Mouse (Mus musculus) C2C12 (cell line): ENCODE results near the gene Nprl2.

Experiments
- CTCF ChIP-seq: IDR thresholded peaks from one replicate; pipeline ENCODE4 v1.5.1; 2011; ENCODE audit not compliant: control insufficient read depth, insufficient read depth, insufficient read length
- MAX ChIP-seq: IDR thresholded peaks from one replicate; pipeline ENCODE4 v1.6.1; 2011; ENCODE audit warnings: mild to moderate bottlenecking, control low read depth

DNA sequence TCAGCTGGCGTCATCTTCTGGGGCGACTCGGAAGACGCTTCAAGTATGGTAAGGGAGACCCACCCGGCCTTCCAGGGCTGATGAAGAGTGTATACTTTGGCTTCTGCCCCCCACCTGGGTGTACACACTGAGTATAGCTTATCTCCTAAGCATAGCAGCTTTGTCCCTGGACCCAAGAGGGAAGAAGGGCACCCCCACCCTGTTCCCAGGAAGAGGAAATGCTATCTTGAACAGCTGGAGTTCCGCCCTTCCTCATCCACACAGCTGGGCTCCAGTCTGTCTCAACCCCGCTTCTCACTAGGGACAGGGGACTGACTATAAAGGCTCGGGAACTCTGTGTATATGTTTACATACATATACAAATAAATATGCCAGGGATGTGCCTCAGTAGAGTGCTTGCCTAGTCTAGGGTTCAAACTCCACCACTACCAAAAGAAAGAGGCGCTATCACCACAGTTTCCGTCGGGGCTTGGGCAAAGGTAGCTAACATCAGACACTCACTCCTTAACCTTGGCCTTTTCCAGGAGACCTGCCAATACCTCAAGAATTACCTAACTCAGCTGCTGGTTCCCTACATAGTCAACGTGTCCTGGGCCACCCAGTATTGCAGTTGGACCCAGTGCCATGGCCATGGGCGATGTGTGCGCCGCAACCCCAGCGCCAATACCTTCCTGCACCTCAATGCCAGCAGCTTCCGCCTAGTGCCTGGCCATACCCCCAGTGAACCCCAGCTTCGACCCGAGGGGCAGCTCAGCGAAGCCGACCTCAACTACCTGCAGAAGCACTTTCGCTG, 29.7 kb downstream of the Nprl2 start:
- no peak for TF ChIP-seq CTCF
- TF ChIP-seq MAX = no peak
